Mouse (Mus musculus): ENCODE measurements around the gene Mettl15. TPM values are rescaled to one million over a fixed set of nuclear protein-coding genes. Genes with fewer than 3 reads are reported as not detected.

Mettl15 gene
- polyA plus RNA-seq (2012; ENCODE audit: insufficient read depth, insufficient read length, missing spikeins) = 2.3 TPM in 2 replicates

- Histone ChIP-seq H3K4me3 (ENCODE audit: insufficient read depth, low read length) (peak within 1 kb of the TSS; percentile 81), H3K27ac (ENCODE audit: insufficient read depth, low read depth, low read length) (peak within 1 kb of the TSS; percentile 49), H3K4me1 (ENCODE audit: control insufficient read depth, insufficient read depth, low read length) (peaks cover 5% of the 10 kb centered on the region; the same call in 1 of the 2 replicates)
- 0 out of 2 replicates have a peak, but pooled peaks have one; percentile 26 for TF ChIP-seq POLR2A (IDR thresholded peaks at IDR 0.05; ENCODE audit: borderline replicate concordance, low read depth, low read length)
- TF ChIP-seq CTCF (IDR thresholded peaks at IDR 0.05; ENCODE audit: low read depth, low read length) = no peak
These were observed at the start of gene Mettl15, which contains the start of gene Kif18a for GRCm38 (mm10) chr2:109280600-109281340. TSS of gene Mettl15 (minus strand) at chr2:109280748. TSS of gene Kif18a (plus strand) at chr2:109280738.

DNA sequence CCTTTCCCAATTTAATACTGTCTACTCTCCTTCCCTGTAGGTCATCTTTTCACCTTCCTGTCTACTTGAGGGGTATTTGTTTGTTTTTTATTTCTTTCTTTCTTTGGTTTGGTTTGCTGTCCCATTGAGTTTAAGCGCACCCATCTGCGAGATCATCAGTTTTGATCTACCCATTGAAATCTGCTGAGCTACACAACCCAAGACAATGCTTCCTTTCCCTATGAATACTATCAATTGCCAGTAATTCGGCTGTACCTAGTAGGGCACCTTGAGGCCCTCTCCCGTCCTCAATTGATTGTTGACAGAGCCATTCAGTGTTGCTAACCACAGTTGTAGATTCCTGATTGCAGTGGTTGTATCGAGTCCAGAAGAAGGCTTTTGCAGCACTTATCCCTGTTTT is 30.8 kb upstream of the Mettl15 start:
- TF ChIP-seq POLR2A (IDR thresholded peaks at IDR 0.05; ENCODE audit: borderline replicate concordance, low read depth, low read length) (no peak), CTCF (IDR thresholded peaks at IDR 0.05; ENCODE audit: low read depth, low read length) (no peak)
- Histone ChIP-seq H3K4me1 (ENCODE audit: control insufficient read depth, insufficient read depth, low read length) (no peaks in the 10 kb centered on the region), H3K27ac (ENCODE audit: insufficient read depth, low read depth, low read length) (no peak overlapping the region), H3K4me3 (ENCODE audit: insufficient read depth, low read length) (no peak overlapping the region)

DNA sequence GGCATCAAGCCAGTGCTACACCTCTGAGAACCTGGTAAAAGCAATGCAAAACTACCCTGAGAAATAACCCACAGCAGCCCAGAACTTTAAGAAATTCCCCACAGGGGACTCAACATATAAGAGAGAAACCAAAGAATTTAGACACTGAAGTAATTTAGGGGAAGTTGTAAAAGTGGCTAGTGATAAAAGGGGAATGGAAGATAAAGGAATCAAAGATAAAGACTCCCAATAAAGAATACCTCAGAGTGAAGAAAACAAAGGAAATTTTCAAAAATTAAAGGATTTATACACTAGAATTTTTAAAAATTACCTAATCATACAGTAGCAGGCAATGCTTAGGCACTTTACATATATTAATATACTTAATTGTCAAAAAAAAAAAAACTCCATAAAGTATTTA is 23.1 kb upstream of the Mettl15 start:
- Histone ChIP-seq H3K4me3 (ENCODE audit: insufficient read depth, low read length) (no peak overlapping the region), H3K27ac (ENCODE audit: insufficient read depth, low read depth, low read length) (no peak overlapping the region), H3K4me1 (ENCODE audit: control insufficient read depth, insufficient read depth, low read length) (no peaks in the 10 kb centered on the region)
- TF ChIP-seq POLR2A (IDR thresholded peaks at IDR 0.05; ENCODE audit: borderline replicate concordance, low read depth, low read length) (no peak), CTCF (IDR thresholded peaks at IDR 0.05; ENCODE audit: low read depth, low read length) (no peak)

- Histone ChIP-seq H3K4me1 (ENCODE audit: control insufficient read depth, insufficient read depth, low read length) (no peaks in the 10 kb centered on the region), H3K4me3 (ENCODE audit: insufficient read depth, low read length) (no peak overlapping the region), H3K27ac (ENCODE audit: insufficient read depth, low read depth, low read length) (no peak overlapping the region)
- TF ChIP-seq CTCF (IDR thresholded peaks at IDR 0.05; ENCODE audit: low read depth, low read length) (no peak), POLR2A (IDR thresholded peaks at IDR 0.05; ENCODE audit: borderline replicate concordance, low read depth, low read length) (no peak)
These were observed 21.7 kb upstream of the Mettl15 start for GRCm38 (mm10) chr2:109302234-109302633.

DNA sequence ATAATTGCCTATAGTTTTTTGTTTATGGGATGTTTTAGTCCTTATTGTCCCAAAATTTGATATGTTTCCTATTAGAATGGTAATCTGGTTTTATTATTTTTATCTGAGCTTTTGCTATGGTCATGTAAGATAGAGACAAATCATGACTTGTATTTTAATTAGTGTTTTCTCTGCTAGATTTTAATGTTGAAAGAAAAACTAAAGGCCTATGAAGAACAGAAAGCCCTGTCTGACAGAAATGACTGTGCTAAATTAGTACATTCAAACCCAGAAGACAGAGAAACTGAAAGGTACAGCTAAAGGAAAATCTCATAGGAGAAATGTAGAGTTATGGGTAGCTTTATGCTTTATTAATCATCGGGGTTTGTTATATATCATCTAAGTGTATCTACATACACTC is 17.6 kb upstream of the Mettl15 start:
- Histone ChIP-seq H3K4me1 (ENCODE audit: control insufficient read depth, insufficient read depth, low read length) (no peaks in the 10 kb centered on the region), H3K27ac (ENCODE audit: insufficient read depth, low read depth, low read length) (no peak overlapping the region), H3K4me3 (ENCODE audit: insufficient read depth, low read length) (no peak overlapping the region)
- no peak for TF ChIP-seq POLR2A (IDR thresholded peaks at IDR 0.05; ENCODE audit: borderline replicate concordance, low read depth, low read length)

DNA sequence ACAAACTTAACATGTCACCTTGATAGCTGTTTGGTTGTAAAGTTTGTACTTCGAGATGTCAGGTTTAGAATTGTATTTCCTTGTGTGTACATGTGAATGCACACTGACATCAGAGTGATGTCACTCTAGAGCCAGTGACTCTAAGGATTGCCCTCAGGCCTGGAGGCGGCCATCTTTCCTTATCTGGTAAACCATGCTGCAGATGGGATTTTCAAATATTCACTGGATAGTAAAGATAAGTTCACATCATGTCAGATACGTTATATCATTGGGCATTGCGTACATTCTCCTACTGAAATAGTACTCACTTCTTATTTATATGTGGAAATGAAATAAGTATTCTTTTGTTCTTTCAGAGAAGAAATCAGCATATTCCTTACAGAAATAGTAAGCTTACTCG is 15.7 kb upstream of the Mettl15 start:
- no peak overlapping the region for H3K27ac ChIP-seq (ENCODE audit: insufficient read depth, low read depth, low read length)
- H3K4me1 ChIP-seq (ENCODE audit: control insufficient read depth, insufficient read depth, low read length) = no peaks in the 10 kb centered on the region
- TF ChIP-seq CTCF (IDR thresholded peaks at IDR 0.05; ENCODE audit: low read depth, low read length) (no peak), POLR2A (IDR thresholded peaks at IDR 0.05; ENCODE audit: borderline replicate concordance, low read depth, low read length) (no peak)
- no peak overlapping the region for H3K4me3 ChIP-seq (ENCODE audit: insufficient read depth, low read length)

GRCm38 (mm10) chr2:109289327-109289726 is 8.8 kb upstream of the Mettl15 start:
- no peak for TF ChIP-seq POLR2A (IDR thresholded peaks at IDR 0.05; ENCODE audit: borderline replicate concordance, low read depth, low read length)
- Histone ChIP-seq H3K27ac (ENCODE audit: insufficient read depth, low read depth, low read length) (no peak overlapping the region), H3K4me3 (ENCODE audit: insufficient read depth, low read length) (no peak overlapping the region), H3K4me1 (ENCODE audit: control insufficient read depth, insufficient read depth, low read length) (peaks cover 8% of the 10 kb centered on the region)

GRCm38 (mm10) chr2:109284121-109284520 is 3.6 kb upstream of the Mettl15 start:
- Histone ChIP-seq H3K4me3 (ENCODE audit: insufficient read depth, low read length) (no peak overlapping the region), H3K4me1 (ENCODE audit: control insufficient read depth, insufficient read depth, low read length) (peaks cover 13% of the 10 kb centered on the region), H3K27ac (ENCODE audit: insufficient read depth, low read depth, low read length) (no peak overlapping the region)
- TF ChIP-seq POLR2A (IDR thresholded peaks at IDR 0.05; ENCODE audit: borderline replicate concordance, low read depth, low read length) (no peak), CTCF (IDR thresholded peaks at IDR 0.05; ENCODE audit: low read depth, low read length) (no peak)

DNA sequence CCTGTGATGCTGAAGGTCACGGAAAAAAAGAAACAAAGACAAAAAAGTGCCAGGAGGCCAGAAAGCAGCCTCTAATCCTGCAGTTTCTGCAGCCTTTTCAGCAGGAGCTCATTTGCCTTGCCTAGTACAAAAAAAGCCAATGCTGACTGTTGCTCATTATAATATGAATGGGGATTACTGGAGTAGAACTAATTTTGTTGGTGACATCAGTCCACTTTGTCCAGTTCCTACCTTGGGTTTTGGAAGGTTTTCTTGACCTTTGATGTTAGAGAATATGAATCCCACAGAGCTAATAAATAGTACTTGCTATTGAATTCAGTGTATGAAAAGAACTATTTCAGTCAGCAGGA is 768 bp upstream of the Mettl15 start:
- TF ChIP-seq POLR2A (IDR thresholded peaks at IDR 0.05; ENCODE audit: borderline replicate concordance, low read depth, low read length) (no peak), CTCF (IDR thresholded peaks at IDR 0.05; ENCODE audit: low read depth, low read length) (no peak)
- Histone ChIP-seq H3K4me1 (ENCODE audit: control insufficient read depth, insufficient read depth, low read length) (peaks cover 6% of the 10 kb centered on the region; the same call in 1 of the 2 replicates), H3K27ac (ENCODE audit: insufficient read depth, low read depth, low read length) (no peak overlapping the region), H3K4me3 (ENCODE audit: insufficient read depth, low read length) (peak overlapping the region; percentile 81)

DNA sequence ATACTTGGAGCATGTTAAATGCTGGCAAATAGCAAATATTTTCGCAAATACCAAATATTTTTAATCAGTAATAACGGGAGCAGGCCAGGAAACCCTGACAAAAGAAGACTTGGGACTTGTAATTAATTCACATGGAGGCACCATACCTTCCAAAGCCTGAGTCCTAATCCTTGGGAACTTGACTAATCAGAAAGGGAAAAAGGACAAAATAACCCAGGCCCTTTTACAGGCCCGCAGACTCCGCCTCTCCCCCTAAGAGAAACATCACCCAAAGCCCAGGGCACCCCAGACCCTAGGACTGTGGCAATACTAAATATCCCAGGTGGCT is 312 bp downstream of the Mettl15 start:
- Histone ChIP-seq H3K4me1 (ENCODE audit: control insufficient read depth, insufficient read depth, low read length) (peaks cover 5% of the 10 kb centered on the region; the same call in 1 of the 2 replicates), H3K27ac (ENCODE audit: insufficient read depth, low read depth, low read length) (no peak overlapping the region), H3K4me3 (ENCODE audit: insufficient read depth, low read length) (peak overlapping the region; percentile 81)
- TF ChIP-seq CTCF (IDR thresholded peaks at IDR 0.05; ENCODE audit: low read depth, low read length) (no peak), POLR2A (IDR thresholded peaks at IDR 0.05; ENCODE audit: borderline replicate concordance, low read depth, low read length) (no peak)

Measured in bone marrow macrophage, adult 2 months (primary cell).